Mouse (Mus musculus) liver, embryonic 12.5 days (tissue): ENCODE results near the gene Kif6. TPM values are rescaled to one million over a fixed set of nuclear protein-coding genes. Genes with fewer than 3 reads are reported as not detected.

Source experiments
- ATAC-seq: fragments of 200-750 bp; cut with Nextera tagmentation; 2 replicates; pipeline ENCODE4 v1.8.0; 2017; ENCODE audit warnings: moderate number of reproducible peaks, mild to moderate bottlenecking, moderate library complexity
- H3K27ac ChIP-seq: fragments of 300-500 bp; sonication (generic); 2 replicates; pipeline ENCODE4 v1.5.1; 2016; ENCODE audit warnings: mild to moderate bottlenecking
- H3K27me3 ChIP-seq: fragments of 300-500 bp; sonication (generic); replicated peaks from 2 replicates; pipeline ENCODE4 v1.6.1; 2016; ENCODE audit warnings: mild to moderate bottlenecking, moderate library complexity
- H3K36me3 ChIP-seq: fragments of 300-500 bp; sonication (generic); 2 replicates; pipeline ENCODE4 v1.6.1; 2016; ENCODE audit warnings: mild to moderate bottlenecking, moderate library complexity
- H3K4me1 ChIP-seq: fragments of 300-500 bp; sonication (generic); 2 replicates; pipeline ENCODE4 v1.6.1; 2016
- H3K4me2 ChIP-seq: fragments of 300-500 bp; sonication (generic); 2 replicates; pipeline ENCODE4 v1.6.1; 2016; ENCODE audit warnings: mild to moderate bottlenecking, moderate library complexity
- H3K4me3 ChIP-seq: fragments of 300-500 bp; sonication (generic); 2 replicates; pipeline ENCODE4 v1.5.1; 2016; ENCODE audit warnings: mild to moderate bottlenecking, moderate library complexity
- H3K9ac ChIP-seq: fragments of 300-500 bp; sonication (generic); 2 replicates; pipeline ENCODE4 v1.6.1; 2016; ENCODE audit warnings: mild to moderate bottlenecking, moderate library complexity
- H3K9me3 ChIP-seq: fragments of 300-500 bp; sonication (generic); replicated peaks from 2 replicates; pipeline ENCODE4 v1.6.1; 2016; ENCODE audit warnings: mild to moderate bottlenecking, moderate library complexity
- whole genome bisulfite sequencing: fragments of 180-500 bp; shearing (Covaris S2); methylation state at CpG from one replicate; pipeline ENCODE4 v1.1.7; 2016; ENCODE audit not compliant: insufficient replicate concordance; 5-methylcytosine and 5-hydroxymethylcytosine counted together
- polyA plus RNA-seq: library from polyadenylated mRNA; unstranded; fragments of >200 nt; fragmentation: Nextera tagmentation; extraction: Ambion mirVana; gene quantifications from 2 replicates; pipeline ENCODE4 v1.2.1, GENCODE M21; 2016

Gene Kif6
- polyA plus RNA-seq, 1 experiment from 2014 or later, result 0.44 TPM

DNA sequence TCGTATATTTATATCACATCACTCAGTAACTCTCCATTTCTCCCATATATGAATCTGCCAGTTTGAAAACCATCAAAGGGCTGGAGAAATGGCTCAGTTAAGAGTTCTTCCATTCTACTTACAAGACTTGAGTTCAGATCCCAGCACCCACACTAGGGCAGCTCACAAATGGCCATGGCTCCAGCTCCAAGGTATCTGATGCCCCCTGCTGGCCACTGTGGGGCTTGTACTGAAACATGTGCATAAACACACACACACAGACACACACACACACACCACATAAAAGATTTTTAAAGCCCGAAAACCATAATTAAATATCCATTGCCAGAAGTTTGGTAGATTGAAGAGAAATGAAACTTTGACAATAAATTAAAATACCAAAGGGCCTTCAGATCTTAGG is 111.3 kb downstream of the Kif6 start:
- ATAC-seq, result no peak
- no peak overlapping the region for H3K4me3 ChIP-seq
- no peaks in the 10 kb centered on the region for H3K27me3 ChIP-seq
- no peak overlapping the region for H3K9ac ChIP-seq
- 0 out of 2 replicates have a peak, but pooled peaks cover 3% of the 10 kb centered on the region for H3K9me3 ChIP-seq
- H3K36me3 ChIP-seq, result no peaks in the 10 kb centered on the region
- H3K4me2 ChIP-seq, result no peak overlapping the region
- no peaks in the 10 kb centered on the region for H3K4me1 ChIP-seq
- 76% methylated on average over 2 of the region's 2 CpGs for WGBS
- H3K27ac ChIP-seq, result no peak overlapping the region

DNA sequence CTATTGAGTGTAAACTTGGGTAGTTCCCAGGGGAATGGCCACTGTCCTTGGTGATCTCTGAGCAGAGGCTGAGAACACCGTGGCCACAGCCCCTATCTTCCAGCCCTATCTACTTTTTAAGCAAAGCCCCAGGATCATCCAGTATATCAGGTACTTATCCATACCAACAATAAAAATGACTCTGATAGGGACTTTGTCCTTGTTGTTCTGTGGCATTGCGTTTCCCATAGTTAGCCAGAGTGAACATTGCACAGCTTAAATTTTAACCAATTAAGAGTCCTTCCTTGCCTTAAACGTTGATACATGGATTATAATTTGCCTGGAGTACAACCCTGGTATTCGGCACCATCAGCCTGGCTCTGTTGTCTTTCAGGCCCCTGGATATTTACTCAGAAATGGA is 112.0 kb downstream of the Kif6 start:
- Histone ChIP-seq H3K4me2 (no peak overlapping the region), H3K27me3 (no peaks in the 10 kb centered on the region), H3K9me3 (0 out of 2 replicates have a peak, but pooled peaks cover 3% of the 10 kb centered on the region), H3K36me3 (no peaks in the 10 kb centered on the region), H3K27ac (no peak overlapping the region), H3K9ac (no peak overlapping the region), H3K4me3 (no peak overlapping the region), H3K4me1 (no peaks in the 10 kb centered on the region)
- ATAC-seq, result no peak
- 61% methylated on average over 4 of the region's 4 CpGs for WGBS

- 56% methylated on average over 5 of the region's 5 CpGs for WGBS
- Histone ChIP-seq H3K27ac (no peak overlapping the region), H3K27me3 (no peaks in the 10 kb centered on the region)
Measured at GRCm38 (mm10) chr17:49727428-49728045, 112.6 kb downstream of the Kif6 start.

GRCm38 (mm10) chr17:49729856-49730255 is 114.9 kb downstream of the Kif6 start:
- Histone ChIP-seq H3K4me1 (no peaks in the 10 kb centered on the region), H3K9me3 (0 out of 2 replicates have a peak, but pooled peaks cover 5% of the 10 kb centered on the region), H3K4me3 (no peak overlapping the region), H3K4me2 (no peak overlapping the region), H3K9ac (no peak overlapping the region), H3K27ac (no peak overlapping the region), H3K27me3 (no peaks in the 10 kb centered on the region), H3K36me3 (no peaks in the 10 kb centered on the region)
- WGBS, result 52% methylated on average over 1 of the region's 1 CpGs
- no peak for ATAC-seq

More at GRCm38 (mm10) chr17:49727428-49728045, 112.6 kb downstream of the Kif6 start:
- H3K4me1 ChIP-seq, result no peaks in the 10 kb centered on the region
- H3K4me2 ChIP-seq, result no peak overlapping the region
- no peak for ATAC-seq
- H3K9me3 ChIP-seq, result 0 out of 2 replicates have a peak, but pooled peaks cover 3% of the 10 kb centered on the region
- H3K36me3 ChIP-seq, result no peaks in the 10 kb centered on the region
- H3K9ac ChIP-seq, result no peak overlapping the region
- no peak overlapping the region for H3K4me3 ChIP-seq

DNA sequence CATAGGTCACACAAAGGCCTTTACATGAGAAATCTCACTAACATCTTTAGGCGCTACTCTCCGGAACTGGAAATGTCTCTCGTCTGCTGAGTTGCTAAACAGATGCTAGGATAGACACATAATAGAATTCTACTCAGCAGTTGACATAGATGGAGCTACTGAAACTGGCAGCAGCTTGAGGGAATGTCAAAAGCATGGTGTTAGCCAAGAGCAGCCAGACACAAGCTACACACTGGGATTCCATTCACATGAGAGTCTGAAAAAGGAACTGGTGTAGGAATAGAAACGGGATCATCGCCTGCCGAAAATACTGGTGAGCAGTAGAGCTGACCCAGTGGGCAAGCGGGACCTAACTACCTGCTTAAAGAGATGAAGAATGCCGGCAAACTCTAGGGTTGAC is 117.8 kb downstream of the Kif6 start:
- Histone ChIP-seq H3K27me3 (no peaks in the 10 kb centered on the region), H3K4me1 (no peaks in the 10 kb centered on the region), H3K4me2 (no peak overlapping the region), H3K36me3 (no peaks in the 10 kb centered on the region), H3K27ac (no peak overlapping the region), H3K4me3 (no peak overlapping the region), H3K9ac (no peak overlapping the region), H3K9me3 (0 out of 2 replicates have a peak, but pooled peaks cover 9% of the 10 kb centered on the region)
- ATAC-seq, result no peak
- WGBS, result 79% methylated on average over 8 of the region's 8 CpGs

DNA sequence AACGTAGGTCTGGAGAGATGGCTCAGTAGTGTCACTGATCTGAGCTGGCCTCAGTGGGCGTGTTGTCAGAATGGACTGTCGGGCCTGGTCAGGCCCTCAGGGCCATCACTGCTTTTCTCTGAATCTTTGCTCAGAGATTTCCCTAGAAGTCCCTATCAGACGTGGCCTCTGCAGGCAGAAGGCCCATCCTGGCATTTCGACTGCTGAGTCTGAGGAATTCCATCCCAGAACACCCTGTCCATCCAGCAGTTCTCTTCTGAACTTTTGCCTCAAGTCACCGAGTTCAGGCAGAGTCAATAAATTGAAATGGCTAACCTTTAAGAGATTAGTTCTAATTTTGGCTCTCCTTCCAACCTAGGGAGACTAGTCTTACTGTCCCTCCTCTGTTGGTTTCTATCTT is 119.1 kb downstream of the Kif6 start:
- H3K9ac ChIP-seq, result no peak overlapping the region
- H3K4me1 ChIP-seq, result no peaks in the 10 kb centered on the region
- no peaks in the 10 kb centered on the region for H3K36me3 ChIP-seq
- H3K4me3 ChIP-seq, result no peak overlapping the region
- no peaks in the 10 kb centered on the region for H3K27me3 ChIP-seq
- H3K4me2 ChIP-seq, result no peak overlapping the region
- ATAC-seq, result no peak
- no peak overlapping the region for H3K27ac ChIP-seq
- H3K9me3 ChIP-seq, result 0 out of 2 replicates have a peak, but pooled peaks cover 9% of the 10 kb centered on the region
- 58% methylated on average over 6 of the region's 6 CpGs for WGBS

- Histone ChIP-seq H3K4me1 (no peaks in the 10 kb centered on the region), H3K4me2 (no peak overlapping the region), H3K9me3 (0 out of 2 replicates have a peak, but pooled peaks cover 9% of the 10 kb centered on the region), H3K27me3 (no peaks in the 10 kb centered on the region), H3K36me3 (no peaks in the 10 kb centered on the region), H3K27ac (no peak overlapping the region), H3K4me3 (no peak overlapping the region), H3K9ac (no peak overlapping the region)
- WGBS, result 74% methylated on average over 2 of the region's 2 CpGs
- ATAC-seq, result no peak
Measured at GRCm38 (mm10) chr17:49734776-49735175, 119.8 kb downstream of the Kif6 start.

DNA sequence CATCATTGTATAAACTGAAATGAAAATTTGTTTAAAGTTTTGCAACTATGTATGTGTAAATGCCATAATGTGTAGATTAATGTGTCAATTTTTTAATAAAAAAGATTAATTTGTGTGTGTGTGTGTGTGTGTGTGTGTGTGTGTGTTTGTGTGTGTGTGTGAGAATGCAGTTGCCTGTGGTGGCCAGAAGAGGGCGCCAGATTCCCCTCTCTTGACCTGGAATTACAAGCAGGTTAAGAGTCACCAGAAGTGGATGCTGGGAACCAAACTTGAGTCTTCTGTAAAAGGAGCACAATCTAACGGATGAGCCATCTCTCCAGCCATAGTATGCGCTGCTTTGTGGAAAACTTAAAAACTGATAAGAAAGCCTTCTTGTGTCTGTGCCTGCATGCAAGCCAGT is 121.4 kb downstream of the Kif6 start:
- H3K9me3 ChIP-seq, result 0 out of 2 replicates have a peak, but pooled peaks cover 9% of the 10 kb centered on the region
- no peaks in the 10 kb centered on the region for H3K36me3 ChIP-seq
- no peak for ATAC-seq
- WGBS, result 72% methylated on average over 3 of the region's 3 CpGs
- no peak overlapping the region for H3K4me3 ChIP-seq
- no peak overlapping the region for H3K4me2 ChIP-seq
- no peaks in the 10 kb centered on the region for H3K4me1 ChIP-seq
- H3K9ac ChIP-seq, result no peak overlapping the region
- H3K27ac ChIP-seq, result no peak overlapping the region
- no peaks in the 10 kb centered on the region for H3K27me3 ChIP-seq

DNA sequence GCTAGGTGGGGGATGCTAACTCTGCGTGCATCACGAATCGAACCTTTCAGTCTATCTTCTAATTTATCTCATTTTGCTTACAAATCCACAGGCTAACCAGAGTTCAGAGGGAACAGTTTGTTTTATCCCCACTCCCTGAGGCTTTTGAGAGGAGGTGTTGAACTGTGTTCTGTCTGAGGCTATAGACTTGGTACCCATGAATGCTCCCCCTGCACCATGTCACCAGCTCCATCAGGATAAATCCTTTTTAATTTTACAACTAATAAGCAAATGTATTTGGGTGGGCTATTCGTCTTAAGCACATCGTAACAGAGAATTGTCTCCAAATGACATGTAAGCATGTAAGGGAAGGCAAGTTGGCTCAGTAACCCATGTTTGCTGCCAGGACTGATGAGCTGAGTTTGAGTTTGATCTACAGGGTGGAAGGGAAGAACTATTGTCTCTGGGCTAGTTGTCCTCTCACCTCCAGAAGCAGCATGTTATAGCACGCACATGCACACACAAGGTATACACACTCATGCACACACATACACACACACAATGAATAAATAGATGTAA is 122.4 kb downstream of the Kif6 start:
- no peak overlapping the region for H3K27ac ChIP-seq
- WGBS, result 76% methylated on average over 6 of the region's 6 CpGs

GRCm38 (mm10) chr17:49738351-49738750 is 123.4 kb downstream of the Kif6 start:
- no peak for ATAC-seq
- Histone ChIP-seq H3K36me3 (no peaks in the 10 kb centered on the region), H3K4me3 (no peak overlapping the region), H3K9ac (no peak overlapping the region), H3K9me3 (0 out of 2 replicates have a peak, but pooled peaks cover 9% of the 10 kb centered on the region), H3K4me1 (no peaks in the 10 kb centered on the region), H3K4me2 (no peak overlapping the region), H3K27ac (no peak overlapping the region), H3K27me3 (no peaks in the 10 kb centered on the region)
- 64% methylated on average over 11 of the region's 11 CpGs for WGBS

More for the DNA sequence above, 122.4 kb downstream of the Kif6 start:
- H3K36me3 ChIP-seq, result no peaks in the 10 kb centered on the region
- H3K4me3 ChIP-seq, result no peak overlapping the region
- no peak overlapping the region for H3K9ac ChIP-seq
- H3K4me2 ChIP-seq, result no peak overlapping the region
- 0 out of 2 replicates have a peak, but pooled peaks cover 9% of the 10 kb centered on the region for H3K9me3 ChIP-seq
- no peak for ATAC-seq
- H3K4me1 ChIP-seq, result no peaks in the 10 kb centered on the region
- H3K27me3 ChIP-seq, result no peaks in the 10 kb centered on the region

DNA sequence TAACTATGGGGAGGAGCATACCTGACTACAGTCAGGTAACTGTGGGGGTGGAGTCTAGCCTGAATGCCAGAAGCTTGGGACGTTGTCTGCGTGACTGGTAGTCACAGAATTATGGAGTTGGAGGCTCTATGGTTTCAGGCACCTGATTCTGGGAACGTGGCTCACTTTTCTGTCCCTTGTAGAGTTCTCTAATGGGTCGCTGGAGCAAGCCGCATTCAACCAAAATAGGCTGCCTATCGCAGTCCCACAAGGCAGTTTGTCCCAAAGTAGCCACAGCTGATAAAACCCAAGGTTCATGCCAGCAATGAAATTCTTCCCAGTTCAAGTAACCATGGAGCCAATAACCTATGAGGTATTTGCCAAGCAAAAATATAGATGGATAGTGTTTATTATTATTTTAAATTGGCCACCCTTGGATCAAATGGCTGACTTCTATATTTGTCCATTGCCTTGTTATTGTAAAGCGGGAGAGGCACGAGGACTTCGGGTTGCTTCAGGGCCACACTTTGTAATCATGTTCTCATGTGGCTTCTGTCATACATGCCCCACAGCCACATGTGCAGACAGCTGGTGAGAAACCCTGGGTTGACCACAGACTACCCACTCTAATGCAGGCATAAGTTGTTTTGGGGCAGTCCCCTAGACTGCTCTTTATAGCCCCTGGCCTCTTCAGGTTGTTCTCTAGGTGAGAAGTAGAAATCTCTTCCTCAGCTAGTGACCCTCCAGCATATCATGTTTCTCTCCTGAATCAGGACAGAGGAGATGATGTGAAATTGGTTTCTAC is 125.2 kb downstream of the Kif6 start:
- no peak overlapping the region for H3K4me2 ChIP-seq
- no peaks in the 10 kb centered on the region for H3K4me1 ChIP-seq
- H3K9ac ChIP-seq, result no peak overlapping the region
- H3K27me3 ChIP-seq, result no peaks in the 10 kb centered on the region
- no peak for ATAC-seq
- no peak overlapping the region for H3K27ac ChIP-seq
- WGBS, result 73% methylated on average over 9 of the region's 9 CpGs
- H3K9me3 ChIP-seq, result 0 out of 2 replicates have a peak, but pooled peaks cover 5% of the 10 kb centered on the region
- H3K4me3 ChIP-seq, result no peak overlapping the region
- no peaks in the 10 kb centered on the region for H3K36me3 ChIP-seq

GRCm38 (mm10) chr17:49741172-49741571 is 126.2 kb downstream of the Kif6 start:
- Histone ChIP-seq H3K9ac (no peak overlapping the region), H3K9me3 (0 out of 2 replicates have a peak, but pooled peaks cover 5% of the 10 kb centered on the region), H3K36me3 (no peaks in the 10 kb centered on the region), H3K4me1 (no peaks in the 10 kb centered on the region), H3K27me3 (no peaks in the 10 kb centered on the region), H3K27ac (no peak overlapping the region), H3K4me3 (no peak overlapping the region), H3K4me2 (no peak overlapping the region)
- ATAC-seq, result no peak
- 80% methylated on average over 4 of the region's 4 CpGs for WGBS
